Mouse (Mus musculus) MEL-GATA-1-ER (cell line): ENCODE measurements at regions not wholly inside any gene's neighbourhood (a gene's known extent, or its start where the extent isn't known, plus 50 kb on each side); places are given as distances from the start of the nearest gene placed in this dataset.

Experiments
- DNase-seq: peaks from one replicate; pipeline ENCODE4 v3.0.0-alpha.2; 2012; ENCODE audit warnings: low read depth; ENCODE audit errors: extremely low read depth

- DNase-seq = peak; percentile 43
These were observed 1435.8 kb upstream of the A1bg start for GRCm38 (mm10) chr15:62358338-62359239.

DNA sequence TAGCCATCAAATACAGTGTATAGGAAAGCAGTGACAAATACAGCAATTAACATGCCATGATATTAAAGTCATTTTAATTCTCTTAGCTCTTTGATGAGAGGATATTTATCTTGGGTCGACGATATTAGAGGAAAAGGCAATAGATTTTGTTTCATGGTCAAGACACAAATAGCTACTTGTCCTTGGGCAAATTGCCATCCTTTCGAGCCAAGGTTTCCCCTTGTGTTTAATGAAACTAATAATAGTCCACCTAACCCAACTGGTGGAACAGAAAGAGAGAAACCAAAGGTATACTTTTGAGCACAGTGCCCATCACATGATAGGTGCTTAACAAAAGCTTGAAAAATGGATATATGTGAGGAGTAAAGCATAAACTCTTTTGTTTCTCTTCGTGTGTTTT is 1431.0 kb upstream of the A1bg start:
- DNase-seq = no peak

DNA sequence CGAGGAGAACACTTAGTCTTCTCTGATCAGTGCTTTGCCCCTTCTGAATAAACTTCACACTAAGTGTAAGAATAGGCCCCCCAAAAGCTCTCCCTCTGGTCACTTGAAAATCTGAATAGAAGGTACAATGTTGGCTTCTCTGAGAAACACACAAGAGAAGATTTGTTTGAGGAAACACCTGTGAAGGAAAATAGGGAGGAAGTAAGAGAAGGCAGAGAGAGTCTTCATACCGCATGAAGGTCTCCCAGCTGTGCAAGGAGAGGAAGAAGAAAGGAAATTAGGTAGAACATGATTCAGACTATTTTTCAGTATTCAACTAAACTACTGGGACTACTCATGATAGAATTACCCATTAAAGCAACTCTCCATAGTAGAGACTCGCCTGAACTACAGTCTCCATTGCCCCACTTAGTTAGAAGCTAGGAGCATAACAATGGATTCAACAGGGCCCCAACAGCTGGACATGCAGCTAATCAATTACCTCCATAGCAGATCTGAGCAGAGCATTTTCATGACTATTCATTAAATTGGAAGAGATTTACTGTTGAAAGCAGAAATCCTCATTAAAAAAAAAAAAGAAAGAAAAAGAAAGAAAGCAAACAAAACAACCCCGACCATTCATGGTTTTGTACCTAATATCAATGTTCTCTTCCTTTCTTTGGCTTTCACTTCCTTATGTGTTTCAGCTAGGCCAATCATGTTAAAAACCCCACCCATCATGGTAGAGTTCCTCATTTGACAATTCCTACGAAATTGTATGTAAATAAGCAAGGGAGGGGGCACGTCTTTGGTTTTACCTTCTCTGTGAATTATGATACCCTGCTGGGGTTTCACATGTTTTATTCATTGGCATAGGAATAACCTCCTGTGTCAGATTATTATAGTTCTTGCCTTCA is 1428.3 kb upstream of the A1bg start:
- peak; percentile 33 for DNase-seq

DNA sequence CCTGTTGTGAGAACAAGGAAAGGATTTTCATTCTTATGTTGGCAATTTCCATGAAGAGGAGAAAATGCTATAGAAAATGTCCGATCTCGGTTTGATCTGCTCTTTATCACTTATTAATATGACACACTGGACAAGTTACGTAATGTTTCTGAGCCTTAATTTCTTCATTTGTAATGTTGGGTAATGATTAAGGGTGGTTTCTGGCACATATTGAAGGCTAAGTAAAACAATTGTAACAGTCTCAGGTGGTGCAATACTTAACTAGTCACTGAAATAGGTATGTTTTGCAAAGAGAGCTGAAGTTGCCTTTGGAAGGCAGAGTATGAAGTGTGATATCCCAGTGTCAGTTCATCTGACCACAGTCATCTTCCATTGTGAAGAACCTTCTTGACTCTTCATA is 1427.2 kb upstream of the A1bg start:
- DNase-seq = no peak

- no peak for DNase-seq
These were observed 1426.1 kb upstream of the A1bg start for GRCm38 (mm10) chr15:62348956-62349355.

DNA sequence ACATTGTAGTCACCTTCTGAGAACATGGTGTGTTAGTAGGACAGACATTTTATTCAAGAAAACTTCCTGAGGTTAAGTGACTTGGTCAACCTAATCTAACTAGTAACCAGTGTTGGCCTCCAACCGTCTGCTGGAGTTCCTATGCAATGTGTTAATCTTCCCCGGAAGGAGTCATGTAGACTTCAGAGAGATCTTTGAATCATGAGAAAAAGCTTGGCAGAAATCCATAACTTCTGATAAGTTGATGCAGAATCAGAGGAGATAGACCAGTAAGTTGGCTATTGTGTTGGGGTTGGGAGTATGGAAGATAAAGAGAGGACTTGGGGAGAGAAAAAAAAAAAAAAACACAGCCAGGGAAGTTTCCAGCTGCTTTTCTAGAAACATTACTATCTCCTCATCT is 1424.9 kb upstream of the A1bg start:
- DNase-seq = no peak

GRCm38 (mm10) chr15:62345893-62346292 is 1423.1 kb upstream of the A1bg start:
- DNase-seq = no peak

GRCm38 (mm10) chr15:62336454-62337284 is 1413.9 kb upstream of the A1bg start:
- DNase-seq = no peak

GRCm38 (mm10) chr15:62334256-62335009 is 1411.6 kb upstream of the A1bg start:
- no peak for DNase-seq

DNA sequence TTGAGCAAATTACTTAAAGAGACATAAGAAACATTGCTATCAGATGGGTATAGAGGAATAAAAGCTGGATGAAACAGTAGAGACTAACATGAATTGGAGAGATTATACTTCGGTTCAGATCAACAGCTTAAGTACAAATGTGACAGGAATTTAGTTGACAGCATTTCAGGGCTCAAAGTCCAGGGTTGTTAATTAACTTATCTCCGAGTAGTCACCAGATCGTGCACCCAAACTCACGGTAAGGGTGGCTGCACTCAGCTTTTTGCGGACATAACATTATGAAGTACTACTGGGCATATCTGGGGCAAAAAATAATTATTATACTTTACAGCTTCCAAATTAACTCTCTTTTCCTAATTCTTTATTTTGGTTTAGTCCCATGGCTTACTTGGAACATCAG is 1409.3 kb upstream of the A1bg start:
- no peak for DNase-seq

DNA sequence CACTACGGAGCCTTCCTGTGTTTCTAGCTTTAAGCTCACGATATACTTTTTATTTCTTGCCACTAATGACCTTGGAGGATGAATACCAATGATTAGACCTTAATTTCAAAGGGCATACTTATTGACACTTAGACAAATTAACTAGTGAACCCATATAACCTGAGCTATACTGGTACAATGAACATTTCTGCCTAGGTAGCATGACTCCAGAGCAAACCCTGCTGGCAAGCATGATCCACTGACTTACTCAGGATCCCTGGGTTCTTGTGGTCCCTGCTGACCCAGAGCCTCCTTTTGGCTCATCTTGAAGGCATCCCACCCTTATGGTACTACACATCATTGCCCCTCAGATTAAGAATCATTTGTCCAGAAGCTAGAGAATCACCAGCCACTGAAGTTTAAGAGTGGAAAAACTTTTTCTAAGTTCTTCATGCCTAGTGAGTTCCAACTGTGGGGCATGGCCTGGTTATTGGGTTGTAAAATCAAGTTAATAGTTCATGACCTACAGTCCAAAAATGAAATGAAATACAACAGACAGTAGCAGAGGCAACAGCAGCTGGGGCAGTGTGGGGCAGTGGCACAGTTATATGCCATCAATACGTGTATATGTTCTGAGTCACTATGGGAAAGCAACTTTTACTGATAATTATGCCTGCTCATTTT is 1408.5 kb upstream of the A1bg start:
- DNase-seq = no peak

DNA sequence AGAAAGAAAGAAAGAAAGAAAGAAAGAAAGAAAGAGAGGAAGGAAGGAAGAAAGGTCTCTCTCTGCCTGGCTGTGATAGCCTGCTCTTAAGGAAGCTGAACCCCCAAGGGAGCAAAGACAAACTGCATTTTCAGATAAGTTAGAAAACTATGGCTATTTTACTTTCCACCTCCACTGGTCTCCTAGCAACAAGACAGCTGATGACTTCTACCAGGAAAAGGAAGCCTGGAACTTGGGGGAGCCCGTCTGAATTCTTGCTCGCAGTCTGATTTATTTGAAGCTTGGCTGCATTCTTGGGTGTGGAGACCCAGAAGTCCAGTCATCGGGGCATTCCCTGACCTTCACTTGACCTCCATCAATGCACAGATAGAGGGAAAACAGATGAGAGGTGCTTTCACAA is 1406.1 kb upstream of the A1bg start:
- peak; percentile 87 for DNase-seq

DNA sequence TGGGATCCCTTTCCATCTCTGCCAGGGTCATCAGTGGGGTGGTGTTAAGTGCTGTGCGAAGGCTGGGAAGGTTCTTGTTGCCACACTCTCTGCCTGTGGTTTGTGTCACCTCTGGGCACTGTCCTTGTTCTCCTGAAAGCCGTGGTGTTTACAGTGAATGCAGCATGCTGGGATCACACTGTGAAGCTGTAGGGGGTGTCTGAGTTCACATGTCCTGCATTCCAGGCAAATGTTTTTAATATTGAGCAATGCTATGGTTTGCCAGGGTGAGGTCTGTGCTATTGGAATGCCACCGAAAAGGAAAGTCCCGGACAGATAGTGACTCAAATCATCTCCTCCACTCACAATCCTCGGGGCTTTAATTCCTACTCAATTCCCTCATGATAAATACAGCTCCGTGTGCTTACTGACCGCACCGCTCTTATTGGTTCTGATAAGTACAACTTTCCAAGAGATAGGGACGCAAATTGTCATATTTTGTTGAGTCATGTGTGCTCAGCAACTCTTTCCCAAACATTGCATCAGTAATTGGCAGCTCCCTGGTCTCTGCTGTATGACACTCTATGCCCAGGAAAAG is 1405.6 kb upstream of the A1bg start:
- DNase-seq = peak; percentile 78

GRCm38 (mm10) chr15:62327481-62327880 is 1404.7 kb upstream of the A1bg start:
- no peak for DNase-seq

GRCm38 (mm10) chr15:62326524-62326923 is 1403.7 kb upstream of the A1bg start:
- DNase-seq = no peak

DNA sequence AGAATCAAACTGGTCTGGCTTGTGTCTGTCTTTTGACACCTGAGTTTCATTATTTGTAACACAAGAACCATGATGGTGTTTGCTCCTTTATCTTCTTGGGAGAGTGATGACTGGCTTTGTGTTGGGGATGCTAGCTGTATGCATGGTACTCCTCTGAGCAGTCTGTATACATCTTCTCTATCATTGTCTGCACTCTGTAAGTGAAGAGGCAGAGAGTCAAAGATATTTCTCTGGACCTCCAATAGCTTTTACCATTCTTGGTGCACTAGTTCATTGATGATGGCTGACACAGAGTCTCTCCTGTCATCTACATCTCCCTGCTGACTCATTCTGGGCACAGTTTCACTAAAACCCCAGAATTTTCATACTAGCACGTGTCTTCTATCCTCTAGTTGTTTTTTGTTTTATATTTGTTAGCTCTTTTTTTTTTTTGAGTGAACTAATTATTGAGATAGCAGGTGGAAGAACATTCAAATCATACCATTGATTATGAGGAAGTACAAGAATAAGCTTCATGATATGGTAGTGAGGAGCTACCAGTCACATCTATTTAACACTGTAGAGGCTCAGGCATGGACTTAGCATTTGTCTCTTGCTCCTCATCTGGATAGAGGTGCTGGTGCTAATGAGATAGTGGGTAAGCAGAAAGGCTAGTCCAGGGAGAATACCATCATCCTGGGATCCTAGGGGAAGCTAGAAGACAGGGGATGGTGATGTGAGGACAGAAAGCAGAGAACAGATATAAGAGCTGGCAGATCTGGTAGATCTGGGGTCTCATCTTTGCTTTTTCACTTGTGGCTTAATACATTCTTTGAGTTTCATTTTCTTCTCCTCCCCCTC is 1402.9 kb upstream of the A1bg start:
- DNase-seq = no peak

GRCm38 (mm10) chr15:62320966-62321365 is 1398.2 kb upstream of the A1bg start:
- no peak for DNase-seq

DNA sequence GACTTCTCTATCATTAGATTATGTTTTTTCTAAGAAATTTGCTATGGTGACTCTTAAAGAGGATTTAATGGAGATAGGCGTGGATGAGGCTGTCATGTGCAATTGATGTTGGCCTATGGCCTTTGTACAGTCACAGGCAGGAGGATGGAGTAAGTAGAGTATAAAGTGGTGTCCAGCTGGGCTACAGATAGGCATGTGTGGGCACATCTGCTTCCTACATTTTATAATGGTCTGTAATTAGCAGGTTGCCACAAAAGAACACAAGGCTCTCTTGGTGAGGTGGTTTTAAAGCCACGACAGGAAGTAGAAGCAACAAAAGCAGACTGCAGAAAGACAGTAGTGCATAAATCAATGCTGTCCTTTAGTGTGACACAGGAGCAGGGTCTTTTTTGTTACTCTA is 1391.6 kb upstream of the A1bg start:
- DNase-seq = no peak

DNA sequence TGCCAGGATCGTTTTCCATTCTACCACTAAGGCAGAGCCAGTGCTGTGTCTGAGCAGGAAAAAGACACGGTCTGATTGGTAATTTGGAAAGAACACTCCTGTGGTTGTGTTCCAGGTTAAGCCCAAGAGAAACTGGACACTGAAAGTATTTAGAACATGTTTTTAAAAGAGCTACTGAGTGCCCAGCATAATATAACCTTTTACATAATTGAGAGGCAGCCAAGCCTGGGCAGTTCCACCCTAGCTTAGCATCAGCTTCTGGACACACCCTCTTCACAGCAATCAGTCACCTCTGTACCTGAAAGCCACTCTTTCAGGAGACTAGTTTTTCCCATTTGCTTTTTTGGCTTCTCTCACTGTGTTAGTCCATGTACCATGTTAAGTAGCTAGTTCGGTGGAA is 1379.4 kb upstream of the A1bg start:
- no peak for DNase-seq
